Mouse (Mus musculus): ENCODE measurements around the gene Egfem1. TPM values are rescaled to one million over a fixed set of nuclear protein-coding genes. Genes with fewer than 3 reads are reported as not detected.
A peak's percentile ranks its signal among the peaks of the same experiment; 100 is the strongest.

Egfem1 gene
- polyA plus RNA-seq, 1 experiment from 2014 or later = 7.4 TPM

- H3K27ac ChIP-seq (ENCODE audit: low read length) = no peak overlapping the region
Observed at GRCm38 (mm10) chr3:29117379-29117778, 35.6 kb downstream of the Egfem1 start.

GRCm38 (mm10) chr3:29122556-29122955, 40.7 kb downstream of the Egfem1 start:
- Histone ChIP-seq H3K27ac (ENCODE audit: low read length) (no peak overlapping the region), H3K27me3 (replicated peaks; ENCODE audit: control insufficient read depth, insufficient read depth, low read length) (no peaks in the 10 kb centered on the region), H3K9ac (replicated peaks; ENCODE audit: low read depth, low read length) (no peak overlapping the region), H3K9me3 (ENCODE audit: control insufficient read depth, low read length) (no peaks in the 10 kb centered on the region), H3K4me3 (replicated peaks; ENCODE audit: low read length) (no peak overlapping the region), H3K4me2 (ENCODE audit: low read length) (no peak overlapping the region), H3K4me1 (replicated peaks; ENCODE audit: control insufficient read depth, insufficient read depth, low read length) (no peaks in the 10 kb centered on the region), H3K36me3 (ENCODE audit: control insufficient read depth, insufficient read depth) (no peaks in the 10 kb centered on the region)
- 77% methylated on average over 1 of the region's 1 CpGs for WGBS
- ATAC-seq = no peak

More at GRCm38 (mm10) chr3:29117379-29117778, 35.6 kb downstream of the Egfem1 start:
- no peak overlapping the region for H3K9ac ChIP-seq (replicated peaks; ENCODE audit: low read depth, low read length)
- H3K27me3 ChIP-seq (replicated peaks; ENCODE audit: control insufficient read depth, insufficient read depth, low read length) = no peaks in the 10 kb centered on the region
- ATAC-seq = no peak
- no peaks in the 10 kb centered on the region for H3K36me3 ChIP-seq (ENCODE audit: control insufficient read depth, insufficient read depth)
- no peak overlapping the region for H3K4me2 ChIP-seq (ENCODE audit: low read length)
- no peaks in the 10 kb centered on the region for H3K4me1 ChIP-seq (replicated peaks; ENCODE audit: control insufficient read depth, insufficient read depth, low read length)
- H3K4me3 ChIP-seq (replicated peaks; ENCODE audit: low read length) = no peak overlapping the region
- 62% methylated on average over 1 of the region's 1 CpGs for WGBS
- H3K9me3 ChIP-seq (ENCODE audit: control insufficient read depth, low read length) = no peaks in the 10 kb centered on the region

- ATAC-seq = no peak
- Histone ChIP-seq H3K4me3 (replicated peaks; ENCODE audit: low read length) (no peak overlapping the region), H3K9ac (replicated peaks; ENCODE audit: low read depth, low read length) (no peak overlapping the region), H3K36me3 (ENCODE audit: control insufficient read depth, insufficient read depth) (no peaks in the 10 kb centered on the region), H3K27me3 (replicated peaks; ENCODE audit: control insufficient read depth, insufficient read depth, low read length) (no peaks in the 10 kb centered on the region), H3K4me1 (replicated peaks; ENCODE audit: control insufficient read depth, insufficient read depth, low read length) (peaks cover 18% of the 10 kb centered on the region), H3K27ac (ENCODE audit: low read length) (no peak overlapping the region), H3K9me3 (ENCODE audit: control insufficient read depth, low read length) (no peaks in the 10 kb centered on the region), H3K4me2 (ENCODE audit: low read length) (no peak overlapping the region)
- 78% methylated on average over 2 of the region's 2 CpGs for WGBS
Observed at GRCm38 (mm10) chr3:29132054-29132931, 50.5 kb downstream of the Egfem1 start.

DNA sequence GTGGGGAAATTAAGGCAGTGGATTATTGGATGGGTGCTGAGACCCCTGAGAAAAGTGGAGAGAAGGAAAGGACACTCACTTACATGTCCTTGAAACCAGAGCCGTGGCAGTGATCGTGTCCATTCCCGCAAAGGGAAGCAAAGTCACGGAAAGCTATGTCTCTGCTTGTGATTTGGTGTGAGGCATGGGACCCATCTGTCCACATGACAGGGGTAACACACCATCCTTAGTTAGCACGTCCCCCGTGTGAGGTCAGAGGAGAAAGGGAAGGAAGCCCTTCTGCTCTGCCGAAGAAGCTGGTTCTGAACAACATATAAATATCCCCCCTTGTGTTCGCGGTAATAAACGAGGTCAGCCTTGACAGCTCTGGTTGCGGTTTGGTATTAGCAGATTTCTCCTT, 52.7 kb downstream of the Egfem1 start:
- 52% methylated on average over 11 of the region's 11 CpGs for WGBS
- H3K4me1 ChIP-seq (replicated peaks; ENCODE audit: control insufficient read depth, insufficient read depth, low read length) = peaks cover 18% of the 10 kb centered on the region
- no peaks in the 10 kb centered on the region for H3K9me3 ChIP-seq (ENCODE audit: control insufficient read depth, low read length)
- H3K36me3 ChIP-seq (ENCODE audit: control insufficient read depth, insufficient read depth) = no peaks in the 10 kb centered on the region
- H3K9ac ChIP-seq (replicated peaks; ENCODE audit: low read depth, low read length) = no peak overlapping the region
- H3K27me3 ChIP-seq (replicated peaks; ENCODE audit: control insufficient read depth, insufficient read depth, low read length) = no peaks in the 10 kb centered on the region
- no peak overlapping the region for H3K27ac ChIP-seq (ENCODE audit: low read length)
- H3K4me3 ChIP-seq (replicated peaks; ENCODE audit: low read length) = no peak overlapping the region
- no peak for ATAC-seq
- H3K4me2 ChIP-seq (ENCODE audit: low read length) = no peak overlapping the region

- H3K4me2 ChIP-seq (ENCODE audit: low read length) = 0 out of 2 replicates have a peak overlapping the region, but pooled peaks have one; percentile 23
- 13% methylated on average over 9 of the region's 9 CpGs for WGBS
- 0 out of 2 replicates have a peak, but pooled peaks have one; percentile 41 for ATAC-seq
- no peaks in the 10 kb centered on the region for H3K36me3 ChIP-seq (ENCODE audit: control insufficient read depth, insufficient read depth)
- H3K4me1 ChIP-seq (replicated peaks; ENCODE audit: control insufficient read depth, insufficient read depth, low read length) = peaks cover 18% of the 10 kb centered on the region
- no peaks in the 10 kb centered on the region for H3K9me3 ChIP-seq (ENCODE audit: control insufficient read depth, low read length)
- no peak overlapping the region for H3K9ac ChIP-seq (replicated peaks; ENCODE audit: low read depth, low read length)
- H3K27ac ChIP-seq (ENCODE audit: low read length) = peak overlapping the region; percentile 42; the same call in 1 of the 2 replicates
- no peak overlapping the region for H3K4me3 ChIP-seq (replicated peaks; ENCODE audit: low read length)
- no peaks in the 10 kb centered on the region for H3K27me3 ChIP-seq (replicated peaks; ENCODE audit: control insufficient read depth, insufficient read depth, low read length)
Observed at GRCm38 (mm10) chr3:29135176-29136064, 53.6 kb downstream of the Egfem1 start.

DNA sequence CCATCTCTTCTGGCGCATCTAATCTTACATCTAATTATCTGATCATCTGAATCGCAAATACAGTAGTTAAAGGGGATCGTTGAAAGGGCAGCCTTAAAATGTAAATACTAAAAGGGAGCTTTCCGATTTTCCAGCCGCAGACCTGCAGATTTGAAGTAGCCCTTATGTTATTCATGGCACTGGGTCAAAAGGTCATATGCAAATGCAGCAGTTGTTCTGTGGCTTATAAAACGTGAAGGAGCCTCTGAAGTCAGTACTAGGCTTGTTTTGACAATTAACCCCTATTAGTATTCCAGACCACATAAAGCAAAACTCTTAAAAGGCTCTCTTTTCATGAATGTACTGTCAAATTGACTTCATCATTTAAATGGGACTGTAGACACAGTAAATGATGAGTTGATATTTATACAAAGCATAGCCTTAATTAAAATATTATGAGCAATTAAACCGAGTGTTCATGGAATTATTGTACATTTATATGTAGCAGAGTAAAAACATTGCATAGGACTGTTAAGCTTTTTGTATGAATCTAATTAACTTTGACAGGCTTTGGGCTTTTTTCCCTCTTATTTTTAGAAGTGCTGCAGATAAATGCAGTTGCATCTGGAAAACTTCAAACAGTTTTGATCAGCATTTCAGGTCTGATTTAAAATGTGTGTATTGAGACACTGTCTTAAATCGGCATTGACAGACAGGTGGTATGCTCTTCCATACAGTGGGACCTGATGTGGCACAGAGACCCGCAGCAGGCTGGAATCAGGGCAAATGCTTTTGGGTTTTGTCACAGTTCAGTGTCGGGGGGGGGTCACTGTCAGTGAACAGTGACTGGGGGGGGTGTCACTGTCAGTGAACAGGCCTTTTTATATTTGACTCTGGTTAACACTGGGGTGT, 54.5 kb downstream of the Egfem1 start:
- no peaks in the 10 kb centered on the region for H3K9me3 ChIP-seq (ENCODE audit: control insufficient read depth, low read length)
- no peaks in the 10 kb centered on the region for H3K36me3 ChIP-seq (ENCODE audit: control insufficient read depth, insufficient read depth)
- no peak overlapping the region for H3K4me2 ChIP-seq (ENCODE audit: low read length)
- no peak overlapping the region for H3K27ac ChIP-seq (ENCODE audit: low read length)
- peak; percentile 80 for ATAC-seq
- H3K27me3 ChIP-seq (replicated peaks; ENCODE audit: control insufficient read depth, insufficient read depth, low read length) = no peaks in the 10 kb centered on the region
- H3K4me3 ChIP-seq (replicated peaks; ENCODE audit: low read length) = no peak overlapping the region
- peaks cover 18% of the 10 kb centered on the region for H3K4me1 ChIP-seq (replicated peaks; ENCODE audit: control insufficient read depth, insufficient read depth, low read length)
- WGBS = 7% methylated on average over 10 of the region's 10 CpGs
- no peak overlapping the region for H3K9ac ChIP-seq (replicated peaks; ENCODE audit: low read depth, low read length)

DNA sequence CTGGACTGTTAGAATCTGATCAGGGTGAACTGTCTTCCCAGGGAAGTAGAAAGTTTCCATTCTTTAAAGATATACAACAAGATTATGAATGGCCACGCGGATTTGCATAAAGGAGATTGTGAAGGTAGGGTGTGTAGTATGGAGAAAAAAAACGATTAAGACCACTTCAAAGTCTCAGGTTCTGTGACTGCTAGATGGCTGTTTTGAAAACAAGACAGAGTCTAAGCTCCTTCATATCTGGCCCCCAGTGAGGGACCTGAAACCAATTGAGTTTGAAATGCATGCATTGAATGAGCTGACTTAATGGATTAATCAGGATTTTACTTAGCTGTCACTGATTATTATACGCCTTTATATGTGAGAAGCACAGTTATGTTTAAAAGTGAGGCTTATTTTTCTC, 86.6 kb downstream of the Egfem1 start:
- WGBS = 67% methylated on average over 4 of the region's 4 CpGs
- no peak overlapping the region for H3K4me3 ChIP-seq (replicated peaks; ENCODE audit: low read length)
- H3K9me3 ChIP-seq (ENCODE audit: control insufficient read depth, low read length) = no peaks in the 10 kb centered on the region
- H3K27me3 ChIP-seq (replicated peaks; ENCODE audit: control insufficient read depth, insufficient read depth, low read length) = no peaks in the 10 kb centered on the region
- no peak overlapping the region for H3K4me2 ChIP-seq (ENCODE audit: low read length)
- H3K27ac ChIP-seq (ENCODE audit: low read length) = no peak overlapping the region
- no peak overlapping the region for H3K9ac ChIP-seq (replicated peaks; ENCODE audit: low read depth, low read length)
- no peaks in the 10 kb centered on the region for H3K36me3 ChIP-seq (ENCODE audit: control insufficient read depth, insufficient read depth)
- ATAC-seq = no peak
- peaks cover 2% of the 10 kb centered on the region; the same call in 1 of the 2 replicates for H3K4me1 ChIP-seq (replicated peaks; ENCODE audit: control insufficient read depth, insufficient read depth, low read length)

DNA sequence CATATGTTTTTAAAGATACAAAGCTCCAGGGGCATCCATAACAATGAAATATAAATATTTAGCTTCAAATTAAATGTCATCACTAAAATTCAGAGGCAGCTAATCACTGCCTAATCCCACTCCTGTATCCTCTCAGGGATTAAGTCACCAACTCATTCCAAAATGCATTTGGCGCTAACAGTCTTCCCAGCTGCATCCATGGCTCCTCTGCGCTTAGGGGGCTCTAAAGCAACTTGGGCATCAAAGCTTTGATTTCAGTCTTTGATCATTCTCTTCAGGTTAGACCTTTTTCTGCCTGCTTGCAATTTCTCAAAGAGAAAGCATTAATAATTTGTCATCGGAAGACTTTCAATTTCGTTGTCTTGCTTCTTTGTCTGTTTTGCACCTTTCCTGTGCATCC, 87.2 kb downstream of the Egfem1 start:
- Histone ChIP-seq H3K9ac (replicated peaks; ENCODE audit: low read depth, low read length) (no peak overlapping the region), H3K27me3 (replicated peaks; ENCODE audit: control insufficient read depth, insufficient read depth, low read length) (no peaks in the 10 kb centered on the region), H3K4me1 (replicated peaks; ENCODE audit: control insufficient read depth, insufficient read depth, low read length) (peaks cover 2% of the 10 kb centered on the region; the same call in 1 of the 2 replicates), H3K36me3 (ENCODE audit: control insufficient read depth, insufficient read depth) (no peaks in the 10 kb centered on the region), H3K4me3 (replicated peaks; ENCODE audit: low read length) (no peak overlapping the region), H3K4me2 (ENCODE audit: low read length) (no peak overlapping the region), H3K27ac (ENCODE audit: low read length) (no peak overlapping the region), H3K9me3 (ENCODE audit: control insufficient read depth, low read length) (no peaks in the 10 kb centered on the region)
- no peak for ATAC-seq
- 68% methylated on average over 4 of the region's 4 CpGs for WGBS

Data from forebrain, embryonic 16.5 days (tissue).